Mouse (Mus musculus) gastrocnemius, postnatal 14 days (tissue): ENCODE data around the gene Gm7534. TPM values are rescaled to one million over a fixed set of nuclear protein-coding genes. Genes with fewer than 3 reads are reported as not detected.
"Not testable (repeated sequence)": the region's sequence is repeated elsewhere in the genome, so short reads cannot be mapped to it uniquely, and the experiment has no call there.

ENCODE experiments used
- DNase-seq: peaks from one replicate; pipeline ENCODE4 v3.0.0; 2021; ENCODE audit warnings: mixed read lengths
- intact Hi-C: fragments of 180-260 bp; cut with DNase I; formaldehyde crosslinking; loops from one replicate; pipeline ENCODE4 v1.15.1; 2025; ENCODE audit warnings: low total_unique reads
- total RNA-seq, 2 experiments: library from RNA; stranded (reverse); gene quantifications; 2 replicates each; pipeline ENCODE4 v1.2.3; 2021

Gene Gm7534
- total RNA-seq, 2 experiments from 2014 or later = not detected

GRCm38 (mm10) chr4:134155531-134155930 lies 47.3 kb downstream of the Gm7534 start:
- DNase-seq = no peak
- intact Hi-C loops = no loop called here

DNA sequence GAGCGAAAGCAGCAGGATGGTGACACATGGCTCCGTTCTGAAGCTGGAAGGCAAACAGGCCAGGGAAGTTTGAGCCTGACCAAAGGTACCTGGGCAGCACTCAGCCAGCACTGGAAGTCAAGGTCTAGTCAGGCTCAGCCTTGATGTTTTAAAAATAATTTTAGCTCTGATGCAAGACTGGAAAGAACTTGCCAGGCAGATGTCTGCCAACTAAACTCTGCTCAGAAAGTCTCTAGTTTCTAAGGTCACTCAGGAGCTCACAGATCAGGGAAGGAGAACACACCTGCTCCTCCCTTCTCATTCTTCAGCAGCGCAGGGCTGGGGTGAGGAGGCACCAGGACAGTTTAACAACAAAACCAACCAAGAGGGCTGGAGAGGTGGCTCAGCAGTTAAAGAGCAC lies 48.5 kb downstream of the Gm7534 start:
- intact Hi-C loops = no loop called here

GRCm38 (mm10) chr4:134153656-134154055 lies 49.1 kb downstream of the Gm7534 start:
- DNase-seq = no peak
- intact Hi-C loops = no loop called here

More for the DNA sequence above, 48.5 kb downstream of the Gm7534 start:
- DNase-seq = peak; percentile 40

DNA sequence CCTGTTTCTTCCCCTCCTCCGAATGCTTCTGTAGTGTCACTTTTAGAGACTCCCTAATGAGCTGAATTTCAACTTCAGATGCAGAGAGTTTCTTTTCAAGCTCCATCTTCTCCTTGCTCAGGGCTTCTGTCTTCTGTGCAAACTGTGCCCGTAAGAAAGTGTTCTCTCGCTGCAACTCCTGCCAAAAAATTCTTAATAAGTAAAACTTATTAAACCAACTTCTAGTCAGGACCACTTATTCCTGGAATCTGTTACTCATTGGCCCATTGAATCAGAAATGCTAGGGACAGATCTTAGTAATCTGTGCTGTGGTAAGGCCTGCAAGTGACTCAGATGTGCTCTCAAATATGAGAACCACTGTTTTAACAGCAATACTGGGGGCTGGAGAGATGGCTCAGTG lies 50.7 kb downstream of the Gm7534 start:
- no peak for DNase-seq
- intact Hi-C loops = no loop called here

- DNase-seq = no peak
- intact Hi-C loops = no loop called here
Measured at GRCm38 (mm10) chr4:134149389-134149788, 53.4 kb downstream of the Gm7534 start.

DNA sequence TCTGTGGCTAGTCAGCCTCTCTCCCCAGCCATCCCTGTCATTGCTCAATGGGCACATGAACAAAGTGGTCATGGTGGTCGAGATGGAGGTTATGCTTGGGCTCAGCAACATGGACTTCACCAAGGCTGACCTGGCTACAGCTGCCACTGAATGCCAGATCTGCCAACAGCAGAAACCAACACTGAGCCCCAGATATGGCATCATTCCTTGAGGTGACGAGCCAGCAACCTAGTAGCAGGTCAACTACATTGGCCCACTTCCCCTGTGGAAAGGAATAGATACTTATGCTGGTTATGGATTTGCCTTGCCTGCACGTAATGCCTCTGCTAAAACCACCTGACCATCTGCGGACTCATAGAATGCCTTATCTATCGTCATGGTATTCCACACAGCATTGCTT lies 58.5 kb downstream of the Gm7534 start:
- peak; percentile 36 for DNase-seq
- intact Hi-C loops = not testable (repeated sequence)

Other genes with a start within 250 kb of the Gm7534 start
- gene Hmgn2, start 234.4 kb downstream of the Gm7534 start, total RNA-seq = 100 to 1,000 TPM; 110 to 135 TPM
- gene Dhdds, start 202.1 kb downstream of the Gm7534 start, total RNA-seq = 10 to 100 TPM; 11.3 to 13.0 TPM
- gene Lin28a, start 184.2 kb downstream of the Gm7534 start, total RNA-seq = 1 to 10 TPM; 1.9 to 3.0 TPM
- not detected for gene Zfp683, start 149.2 kb downstream of the Gm7534 start, total RNA-seq
- not detected for gene Crybg2, start 142.2 kb downstream of the Gm7534 start, total RNA-seq
- 1 to 10 TPM in 1 of 2 experiments, under 1 TPM in 1; 0.51 to 1.7 TPM for gene Cd52, start 107.9 kb downstream of the Gm7534 start, total RNA-seq
- gene Ubxn11, start 100.4 kb downstream of the Gm7534 start, total RNA-seq = 1 to 10 TPM in 1 of 2 experiments, under 1 TPM in 1; 0.70 to 1.2 TPM
- gene Sh3bgrl3, start 74.2 kb downstream of the Gm7534 start, total RNA-seq = 10 to 100 TPM; 30.4 to 37.5 TPM
- gene Cep85, start 15.9 kb downstream of the Gm7534 start, total RNA-seq = 10 to 100 TPM; 31.9 to 49.8 TPM
- under 1 TPM; 0.16 to 0.23 TPM for gene Catsper4, start 24.4 kb upstream of the Gm7534 start, total RNA-seq
- 1 to 10 TPM; 7.5 to 8.9 TPM for gene Cnksr1, start 35.4 kb upstream of the Gm7534 start, total RNA-seq
- gene E130218I03Rik, start 40.7 kb upstream of the Gm7534 start, total RNA-seq = not detected
- 1 to 10 TPM; 4.1 to 4.7 TPM for gene Zfp593, start 42.6 kb upstream of the Gm7534 start, total RNA-seq
- gene Gm30191, start 43.9 kb upstream of the Gm7534 start, total RNA-seq = not detected
- gene Grrp1, start 51.1 kb upstream of the Gm7534 start, total RNA-seq = 1 to 10 TPM; 5.9 to 6.0 TPM
- gene Pdik1l, start 84.9 kb upstream of the Gm7534 start, total RNA-seq = 1 to 10 TPM; 4.8 to 5.3 TPM
- 100 to 1,000 TPM; 103 to 224 TPM for gene Trim63, start 112.1 kb upstream of the Gm7534 start, total RNA-seq
- gene Slc30a2, start 140.2 kb upstream of the Gm7534 start, total RNA-seq = 1 to 10 TPM in 1 of 2 experiments, under 1 TPM in 1; 0.47 to 6.3 TPM
- gene Extl1, start 180.8 kb upstream of the Gm7534 start, total RNA-seq = 10 to 100 TPM; 36.3 to 37.2 TPM
- gene Pafah2, start 193.3 kb upstream of the Gm7534 start, total RNA-seq = 1 to 10 TPM; 3.2 to 3.4 TPM